Mouse (Mus musculus) hindbrain, embryonic 15.5 days (tissue): ENCODE measurements at regions not wholly inside any gene's neighbourhood (a gene's known extent, or its start where the extent isn't known, plus 50 kb on each side); places are given as distances from the start of the nearest gene placed in this dataset.

Source experiments
- ATAC-seq: fragments of 200-750 bp; cut with Nextera tagmentation; 2 replicates; pipeline ENCODE4 v1.8.0; 2017; ENCODE audit warnings: low read depth, moderate number of reproducible peaks, moderate TSS enrichment; ENCODE audit not compliant: low FRiP score
- H3K27ac ChIP-seq: fragments of 300-500 bp; sonication (generic); replicated peaks from 2 replicates; pipeline ENCODE4 v1.5.1; 2015; ENCODE audit warnings: mild to moderate bottlenecking, inconsistent platforms
- H3K27me3 ChIP-seq: fragments of 300-500 bp; sonication (generic); 2 replicates; pipeline ENCODE4 v1.6.1; 2015; ENCODE audit warnings: control low read depth, inconsistent platforms
- H3K36me3 ChIP-seq: fragments of 300-500 bp; sonication (generic); 2 replicates; pipeline ENCODE4 v1.6.1; 2015; ENCODE audit warnings: control low read depth, inconsistent platforms
- H3K4me1 ChIP-seq: fragments of 300-500 bp; sonication (generic); replicated peaks from 2 replicates; pipeline ENCODE4 v1.6.1; 2015; ENCODE audit warnings: control low read depth, inconsistent platforms
- H3K4me2 ChIP-seq: fragments of 300-500 bp; sonication (generic); 2 replicates; pipeline ENCODE4 v1.6.1; 2015; ENCODE audit warnings: moderate library complexity, mild to moderate bottlenecking, inconsistent platforms
- H3K4me3 ChIP-seq: fragments of 300-500 bp; sonication (generic); 2 replicates; pipeline ENCODE4 v1.5.1; 2015; ENCODE audit warnings: mild to moderate bottlenecking, inconsistent platforms
- H3K9ac ChIP-seq: fragments of 300-500 bp; sonication (generic); 2 replicates; pipeline ENCODE4 v1.6.1; 2015; ENCODE audit warnings: inconsistent platforms
- H3K9me3 ChIP-seq: fragments of 300-500 bp; sonication (generic); 2 replicates; pipeline ENCODE4 v1.6.1; 2016; ENCODE audit warnings: control low read depth, inconsistent platforms
- WGBS: fragments of 180-500 bp; shearing (Covaris S2); methylation state at CpG from one replicate; pipeline ENCODE4 v1.1.7; 2015; 5-methylcytosine and 5-hydroxymethylcytosine counted together

- H3K4me2 ChIP-seq = no peak overlapping the region
- H3K4me1 ChIP-seq = no peaks in the 10 kb centered on the region
- ATAC-seq = no peak
- H3K9me3 ChIP-seq = no peaks in the 10 kb centered on the region
- WGBS = 68% methylated on average over 5 of the region's 5 CpGs
- no peaks in the 10 kb centered on the region for H3K36me3 ChIP-seq
- no peak overlapping the region for H3K27ac ChIP-seq
- no peak overlapping the region for H3K9ac ChIP-seq
- no peak overlapping the region for H3K4me3 ChIP-seq
- H3K27me3 ChIP-seq = no peaks in the 10 kb centered on the region
These were observed 131.5 kb upstream of the Arhgap28 start for GRCm38 (mm10) chr17:68135436-68135835.

- no peaks in the 10 kb centered on the region for H3K9me3 ChIP-seq
- 93% methylated on average over 7 of the region's 7 CpGs for WGBS
- no peak overlapping the region for H3K4me3 ChIP-seq
- H3K4me1 ChIP-seq = no peaks in the 10 kb centered on the region
- ATAC-seq = no peak
- no peak overlapping the region for H3K27ac ChIP-seq
- no peak overlapping the region for H3K9ac ChIP-seq
- H3K4me2 ChIP-seq = no peak overlapping the region
- no peaks in the 10 kb centered on the region for H3K27me3 ChIP-seq
- H3K36me3 ChIP-seq = no peaks in the 10 kb centered on the region
These were observed 130.3 kb upstream of the L3mbtl4 start for GRCm38 (mm10) chr17:68143307-68143706.

- no peaks in the 10 kb centered on the region for H3K36me3 ChIP-seq
- WGBS = 90% methylated on average over 10 of the region's 10 CpGs
- no peak overlapping the region for H3K4me3 ChIP-seq
- H3K4me1 ChIP-seq = no peaks in the 10 kb centered on the region
- H3K9me3 ChIP-seq = no peaks in the 10 kb centered on the region
- H3K27me3 ChIP-seq = no peaks in the 10 kb centered on the region
- no peak overlapping the region for H3K9ac ChIP-seq
- no peak for ATAC-seq
- no peak overlapping the region for H3K4me2 ChIP-seq
- no peak overlapping the region for H3K27ac ChIP-seq
These were observed 124.3 kb upstream of the L3mbtl4 start for GRCm38 (mm10) chr17:68149237-68149792.

GRCm38 (mm10) chr17:68152438-68153120, 121.0 kb upstream of the L3mbtl4 start:
- H3K27me3 ChIP-seq = no peaks in the 10 kb centered on the region
- 94% methylated on average over 11 of the region's 11 CpGs for WGBS
- H3K36me3 ChIP-seq = no peaks in the 10 kb centered on the region
- no peak overlapping the region for H3K27ac ChIP-seq
- no peaks in the 10 kb centered on the region for H3K4me1 ChIP-seq
- no peak overlapping the region for H3K9ac ChIP-seq
- no peak for ATAC-seq
- H3K4me2 ChIP-seq = no peak overlapping the region
- H3K4me3 ChIP-seq = no peak overlapping the region
- no peaks in the 10 kb centered on the region for H3K9me3 ChIP-seq

- WGBS = 90% methylated on average over 4 of the region's 4 CpGs
- no peak for ATAC-seq
These were observed 118.7 kb upstream of the L3mbtl4 start for GRCm38 (mm10) chr17:68154879-68155278.

GRCm38 (mm10) chr17:68158172-68158651, 115.4 kb upstream of the L3mbtl4 start:
- peak; percentile 77; the same call in 1 of the 2 replicates for ATAC-seq
- Histone ChIP-seq H3K27me3 (no peaks in the 10 kb centered on the region), H3K9ac (no peak overlapping the region), H3K4me2 (0 out of 2 replicates have a peak overlapping the region, but pooled peaks have one; percentile 10), H3K36me3 (no peaks in the 10 kb centered on the region), H3K4me3 (no peak overlapping the region), H3K9me3 (no peaks in the 10 kb centered on the region), H3K27ac (peak overlapping the region; percentile 6; the same call in 1 of the 2 replicates), H3K4me1 (0 out of 2 replicates have a peak, but pooled peaks cover 3% of the 10 kb centered on the region)
- 11% methylated on average over 13 of the region's 13 CpGs for WGBS

More at GRCm38 (mm10) chr17:68154879-68155278, 118.7 kb upstream of the L3mbtl4 start:
- Histone ChIP-seq H3K4me3 (no peak overlapping the region), H3K4me2 (no peak overlapping the region), H3K27me3 (no peaks in the 10 kb centered on the region), H3K27ac (no peak overlapping the region), H3K36me3 (no peaks in the 10 kb centered on the region), H3K9me3 (no peaks in the 10 kb centered on the region), H3K9ac (no peak overlapping the region), H3K4me1 (0 out of 2 replicates have a peak, but pooled peaks cover 3% of the 10 kb centered on the region)

- WGBS = 87% methylated on average over 2 of the region's 2 CpGs
- H3K9me3 ChIP-seq = no peaks in the 10 kb centered on the region
- no peak for ATAC-seq
- H3K27me3 ChIP-seq = no peaks in the 10 kb centered on the region
- no peak overlapping the region for H3K4me2 ChIP-seq
- no peaks in the 10 kb centered on the region for H3K36me3 ChIP-seq
- no peak overlapping the region for H3K9ac ChIP-seq
- no peak overlapping the region for H3K4me3 ChIP-seq
- H3K4me1 ChIP-seq = 0 out of 2 replicates have a peak, but pooled peaks cover 6% of the 10 kb centered on the region
- H3K27ac ChIP-seq = no peak overlapping the region
These were observed 112.5 kb upstream of the L3mbtl4 start for GRCm38 (mm10) chr17:68161107-68161506.

- Histone ChIP-seq H3K4me3 (no peak overlapping the region), H3K4me2 (no peak overlapping the region), H3K4me1 (0 out of 2 replicates have a peak, but pooled peaks cover 3% of the 10 kb centered on the region), H3K27me3 (no peaks in the 10 kb centered on the region), H3K9me3 (no peaks in the 10 kb centered on the region), H3K36me3 (no peaks in the 10 kb centered on the region), H3K27ac (no peak overlapping the region), H3K9ac (no peak overlapping the region)
- no peak for ATAC-seq
- 42% methylated on average over 4 of the region's 4 CpGs for WGBS
These were observed 110.1 kb upstream of the L3mbtl4 start for GRCm38 (mm10) chr17:68163545-68163944.

GRCm38 (mm10) chr17:68164666-68165065, 108.9 kb upstream of the L3mbtl4 start:
- no peak for ATAC-seq
- no peak overlapping the region for H3K4me3 ChIP-seq

GRCm38 (mm10) chr17:68165171-68165825, 108.3 kb upstream of the L3mbtl4 start:
- no peaks in the 10 kb centered on the region for H3K27me3 ChIP-seq
- H3K4me3 ChIP-seq = no peak overlapping the region
- WGBS = 69% methylated on average over 15 of the region's 15 CpGs
- no peak overlapping the region for H3K27ac ChIP-seq
- no peaks in the 10 kb centered on the region for H3K36me3 ChIP-seq
- 0 out of 2 replicates have a peak, but pooled peaks cover 3% of the 10 kb centered on the region for H3K4me1 ChIP-seq
- no peak overlapping the region for H3K4me2 ChIP-seq
- ATAC-seq = no peak
- no peaks in the 10 kb centered on the region for H3K9me3 ChIP-seq
- H3K9ac ChIP-seq = no peak overlapping the region

More at GRCm38 (mm10) chr17:68164666-68165065, 108.9 kb upstream of the L3mbtl4 start:
- Histone ChIP-seq H3K9me3 (no peaks in the 10 kb centered on the region), H3K4me1 (0 out of 2 replicates have a peak, but pooled peaks cover 3% of the 10 kb centered on the region), H3K4me2 (no peak overlapping the region), H3K9ac (no peak overlapping the region), H3K27me3 (no peaks in the 10 kb centered on the region), H3K36me3 (no peaks in the 10 kb centered on the region), H3K27ac (no peak overlapping the region)
- WGBS = 88% methylated on average over 2 of the region's 2 CpGs

GRCm38 (mm10) chr17:68166397-68166796, 107.2 kb upstream of the L3mbtl4 start:
- no peak for ATAC-seq
- WGBS = 79% methylated on average over 4 of the region's 4 CpGs
- H3K27me3 ChIP-seq = no peaks in the 10 kb centered on the region
- no peaks in the 10 kb centered on the region for H3K36me3 ChIP-seq
- no peak overlapping the region for H3K4me2 ChIP-seq
- H3K9me3 ChIP-seq = no peaks in the 10 kb centered on the region
- H3K4me3 ChIP-seq = no peak overlapping the region
- no peak overlapping the region for H3K9ac ChIP-seq
- 0 out of 2 replicates have a peak, but pooled peaks cover 3% of the 10 kb centered on the region for H3K4me1 ChIP-seq
- H3K27ac ChIP-seq = no peak overlapping the region

GRCm38 (mm10) chr17:68172838-68173237, 100.8 kb upstream of the L3mbtl4 start:
- ATAC-seq = no peak
- no peaks in the 10 kb centered on the region for H3K9me3 ChIP-seq
- H3K27ac ChIP-seq = no peak overlapping the region
- no peak overlapping the region for H3K4me3 ChIP-seq
- H3K4me2 ChIP-seq = no peak overlapping the region
- WGBS = 86% methylated on average over 7 of the region's 7 CpGs
- H3K4me1 ChIP-seq = no peaks in the 10 kb centered on the region
- no peaks in the 10 kb centered on the region for H3K27me3 ChIP-seq
- H3K36me3 ChIP-seq = no peaks in the 10 kb centered on the region
- H3K9ac ChIP-seq = no peak overlapping the region
